8 mouse cellular contexts compared by ENCODE assay signal in the genomic region with DNA sequence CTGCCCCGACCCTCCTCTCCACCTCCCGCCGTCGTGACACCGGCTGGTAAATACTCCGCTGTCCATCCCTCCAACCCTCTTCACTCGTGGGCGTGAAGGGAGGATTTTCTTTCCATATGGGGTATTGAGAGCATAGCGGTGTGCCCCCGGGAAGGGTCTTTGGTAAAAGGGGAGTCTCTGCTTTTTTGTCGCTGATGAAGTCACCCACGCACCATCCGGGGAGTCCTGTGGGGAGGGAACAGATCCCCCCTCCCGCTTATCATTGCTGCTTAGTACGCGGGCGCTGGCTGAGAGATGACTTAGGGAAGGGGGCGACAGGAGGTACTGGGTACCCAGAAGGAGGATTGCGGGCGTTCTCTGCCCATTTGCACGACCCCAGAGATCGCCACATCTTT. TPM values are rescaled to one million over a fixed set of nuclear protein-coding genes. Genes with fewer than 3 reads are reported as not detected.
A peak's percentile ranks its signal among the peaks of the same experiment; 100 is the strongest.
DNase-seq lines count a peak whose midpoint lies in the region; ATAC-seq and TF ChIP-seq lines count a peak whose summit lies in the region.

No protein-coding gene starts in this region.

- H3K9ac ChIP-seq in liver, embryonic 15.5 days: no peak overlapping the region
- H3K9ac ChIP-seq in stomach, embryonic 16.5 days (ENCODE audit: low read length): no peak overlapping the region

- 14% methylated on average over 22 of the region's 22 CpGs for WGBS in liver, embryonic 15.5 days (ENCODE audit: insufficient replicate concordance)
- 13% methylated on average over 22 of the region's 22 CpGs for WGBS in stomach, embryonic 16.5 days

- peaks cover 86% of the 10 kb centered on the region for H3K27me3 ChIP-seq in erythroblast, embryonic 14.5 days (ENCODE audit: control insufficient read depth)
- H3K27me3 ChIP-seq in testis, adult 2 months (ENCODE audit: control insufficient read depth, insufficient read depth, low read length): 0 out of 2 replicates have a peak, but pooled peaks cover 2% of the 10 kb centered on the region
- peaks cover 91% of the 10 kb centered on the region for H3K27me3 ChIP-seq in liver, embryonic 15.5 days
- H3K27me3 ChIP-seq in stomach, embryonic 16.5 days (ENCODE audit: control insufficient read depth, insufficient read depth, low read length): peaks cover 63% of the 10 kb centered on the region

- H3K27ac ChIP-seq in testis, adult 2 months (ENCODE audit: control insufficient read depth, insufficient read depth, low read depth, low read length): no peak overlapping the region
- H3K27ac ChIP-seq in liver, embryonic 15.5 days (replicated peaks): no peak overlapping the region
- no peak overlapping the region for H3K27ac ChIP-seq in stomach, embryonic 16.5 days (ENCODE audit: low read length)

- no peak for TF ChIP-seq POLR2A in testis, adult 2 months (IDR thresholded peaks at IDR 0.05; ENCODE audit: control insufficient read depth, low read depth, low read length)

- peaks cover 24% of the 10 kb centered on the region for H3K9me3 ChIP-seq in erythroblast, embryonic 14.5 days (ENCODE audit: control insufficient read depth, low read length)
- H3K9me3 ChIP-seq in liver, embryonic 15.5 days (replicated peaks): no peaks in the 10 kb centered on the region
- H3K9me3 ChIP-seq in stomach, embryonic 16.5 days (replicated peaks; ENCODE audit: control insufficient read depth, low read length): no peaks in the 10 kb centered on the region

- DNase-seq in testis, postnatal 14 days (ENCODE audit: low spot score): no peak
- no peak for DNase-seq in embryo, embryonic 9.5 days (ENCODE audit: extremely low spot score)
- no peak for DNase-seq in cerebellum, postnatal 14 days

- H3K4me1 ChIP-seq in erythroblast, embryonic 14.5 days (ENCODE audit: control insufficient read depth): peaks cover 48% of the 10 kb centered on the region
- peaks cover 34% of the 10 kb centered on the region for H3K4me1 ChIP-seq in testis, adult 2 months (ENCODE audit: control insufficient read depth, insufficient read depth, low read length)
- peaks cover 45% of the 10 kb centered on the region for H3K4me1 ChIP-seq in liver, embryonic 15.5 days (replicated peaks)
- peaks cover 18% of the 10 kb centered on the region for H3K4me1 ChIP-seq in stomach, embryonic 16.5 days (ENCODE audit: control insufficient read depth, insufficient read depth, low read length)

- peak overlapping the region; percentile 68 for H3K4me2 ChIP-seq in liver, embryonic 15.5 days
- peak overlapping the region; percentile 65 for H3K4me2 ChIP-seq in stomach, embryonic 16.5 days (ENCODE audit: low read depth, low read length)

- peak overlapping the region; percentile 24 for H3K4me3 ChIP-seq in erythroblast, embryonic 14.5 days (replicated peaks)
- H3K4me3 ChIP-seq in testis, adult 2 months (ENCODE audit: control insufficient read depth, low read depth, low read length): peak overlapping the region; percentile 21
- peak overlapping the region; percentile 33 for H3K4me3 ChIP-seq in liver, embryonic 15.5 days (replicated peaks)
- H3K4me3 ChIP-seq in stomach, embryonic 16.5 days (replicated peaks; ENCODE audit: low read length): peak overlapping the region; percentile 3; the same call in 1 of the 2 replicates

- peaks cover 4% of the 10 kb centered on the region for H3K36me3 ChIP-seq in erythroblast, embryonic 14.5 days (ENCODE audit: control insufficient read depth)
- no peaks in the 10 kb centered on the region for H3K36me3 ChIP-seq in testis, adult 2 months (ENCODE audit: control insufficient read depth, insufficient read depth, low read length)
- H3K36me3 ChIP-seq in liver, embryonic 15.5 days (replicated peaks): no peaks in the 10 kb centered on the region
- H3K36me3 ChIP-seq in stomach, embryonic 16.5 days (ENCODE audit: control insufficient read depth, insufficient read depth, low read length): no peaks in the 10 kb centered on the region; the same call in 1 of the 2 replicates

- no peak for TF ChIP-seq CTCF in testis, adult 2 months (IDR thresholded peaks at IDR 0.05; ENCODE audit: control insufficient read depth, insufficient read depth, insufficient replicate concordance, low read depth, low read length)

- no peak for ATAC-seq in erythroblast, adult 5-6 weeks (replicated peaks; ENCODE audit: low FRiP score, poor library complexity, severe bottlenecking)
- ATAC-seq in liver, embryonic 15.5 days (ENCODE audit: insufficient read depth): no peak
- no peak for ATAC-seq in stomach, embryonic 16.5 days (ENCODE audit: insufficient read depth, low FRiP score)

RNA-seq across cellular contexts. Expression of gene Vgf, which starts 4.2 kb away (rescaled TPM):
- polyA plus RNA-seq in erythroblast, embryonic 14.5 days (2012): 0.10 and 0.17 TPM in 2 replicates
- total RNA-seq in erythroblast, adult 5-6 weeks (2015; ENCODE audit: low replicate concordance): not detected in 2 replicates
- not detected in 2 replicates for total RNA-seq in erythroblast, adult 5-6 weeks (2017; ENCODE audit: low replicate concordance)
- 0.84 and 1.9 TPM in 2 replicates for polyA plus RNA-seq in testis, adult 2 months (2012; rRNA removed)
- polyA plus RNA-seq in liver, embryonic 15.5 days (2015; fragmentation: Nextera tagmentation; extraction: Ambion mirVana): not detected in 2 replicates
- polyA plus RNA-seq in stomach, embryonic 16.5 days (2015; fragmentation: Nextera tagmentation; extraction: Ambion mirVana): 0.34 and 0.39 TPM in 2 replicates

RNA-seq across cellular contexts. Expression of gene Ap1s1, which starts 15.5 kb away (rescaled TPM):
- polyA plus RNA-seq in erythroblast, embryonic 14.5 days (2012): 11.7 and 12.6 TPM in 2 replicates
- total RNA-seq in erythroblast, adult 5-6 weeks (2015; ENCODE audit: low replicate concordance): 2.3 and 3.5 TPM in 2 replicates
- 5.2 and 10.3 TPM in 2 replicates for total RNA-seq in erythroblast, adult 5-6 weeks (2017; ENCODE audit: low replicate concordance)
- 15.4 and 16.6 TPM in 2 replicates for polyA plus RNA-seq in testis, adult 2 months (2012; rRNA removed)
- polyA plus RNA-seq in liver, embryonic 15.5 days (2015; fragmentation: Nextera tagmentation; extraction: Ambion mirVana): 74.7 and 77.6 TPM in 2 replicates
- polyA plus RNA-seq in stomach, embryonic 16.5 days (2015; fragmentation: Nextera tagmentation; extraction: Ambion mirVana): 187 and 192 TPM in 2 replicates

RNA-seq across cellular contexts. Expression of gene Serpine1, which starts 41.7 kb away (rescaled TPM):
- polyA plus RNA-seq in erythroblast, embryonic 14.5 days (2012): not detected in 2 replicates
- total RNA-seq in erythroblast, adult 5-6 weeks (2015; ENCODE audit: low replicate concordance): 0.21 TPM in 1 of 2 replicates, not detected in the other
- 0.84 TPM in 1 of 2 replicates, not detected in the other for total RNA-seq in erythroblast, adult 5-6 weeks (2017; ENCODE audit: low replicate concordance)
- polyA plus RNA-seq in testis, adult 2 months (2012; rRNA removed): 0.72 and 0.88 TPM in 2 replicates
- 0.06 and 0.20 TPM in 2 replicates for polyA plus RNA-seq in liver, embryonic 15.5 days (2015; fragmentation: Nextera tagmentation; extraction: Ambion mirVana)
- polyA plus RNA-seq in stomach, embryonic 16.5 days (2015; fragmentation: Nextera tagmentation; extraction: Ambion mirVana): 0.24 and 0.45 TPM in 2 replicates

RNA-seq across cellular contexts. Expression of gene Znhit1, which starts 42.6 kb away (rescaled TPM):
- polyA plus RNA-seq in erythroblast, embryonic 14.5 days (2012): 55.9 and 77.3 TPM in 2 replicates
- total RNA-seq in erythroblast, adult 5-6 weeks (2015; ENCODE audit: low replicate concordance): 24.4 and 32.2 TPM in 2 replicates
- 15.8 and 17.7 TPM in 2 replicates for total RNA-seq in erythroblast, adult 5-6 weeks (2017; ENCODE audit: low replicate concordance)
- polyA plus RNA-seq in testis, adult 2 months (2012; rRNA removed): 308 and 386 TPM in 2 replicates
- 50.6 and 53.4 TPM in 2 replicates for polyA plus RNA-seq in liver, embryonic 15.5 days (2015; fragmentation: Nextera tagmentation; extraction: Ambion mirVana)
- 95.3 and 104 TPM in 2 replicates for polyA plus RNA-seq in stomach, embryonic 16.5 days (2015; fragmentation: Nextera tagmentation; extraction: Ambion mirVana)

RNA-seq across cellular contexts. Expression of gene Plod3, which starts 43.6 kb away (rescaled TPM):
- 1.8 and 3.6 TPM in 2 replicates for polyA plus RNA-seq in erythroblast, embryonic 14.5 days (2012)
- 19.2 and 23.0 TPM in 2 replicates for total RNA-seq in erythroblast, adult 5-6 weeks (2015; ENCODE audit: low replicate concordance)
- 20.6 and 36.1 TPM in 2 replicates for total RNA-seq in erythroblast, adult 5-6 weeks (2017; ENCODE audit: low replicate concordance)
- polyA plus RNA-seq in testis, adult 2 months (2012; rRNA removed): 15.3 and 16.3 TPM in 2 replicates
- 15.3 and 19.0 TPM in 2 replicates for polyA plus RNA-seq in liver, embryonic 15.5 days (2015; fragmentation: Nextera tagmentation; extraction: Ambion mirVana)
- 46.1 and 53.7 TPM in 2 replicates for polyA plus RNA-seq in stomach, embryonic 16.5 days (2015; fragmentation: Nextera tagmentation; extraction: Ambion mirVana)
